Mouse (Mus musculus) macrophage (primary cell): Measurements from ENCODE around the gene Samt3. TPM values are rescaled to one million over a fixed set of nuclear protein-coding genes. Genes with fewer than 3 reads are reported as not detected.

Source experiments
- H3K27ac ChIP-seq: fragments of 350-480 bp; formaldehyde crosslinking; 2 replicates; pipeline ENCODE4 v1.9.0; 2021
- H3K36me3 ChIP-seq: fragments of 350-480 bp; formaldehyde crosslinking; 2 replicates; pipeline ENCODE4 v1.9.0; 2021; ENCODE audit errors: inconsistent target
- H3K4me3 ChIP-seq: fragments of 350-480 bp; formaldehyde crosslinking; 2 replicates; pipeline ENCODE4 v1.9.0; 2021; ENCODE audit errors: inconsistent target
- H3K79me2 ChIP-seq: fragments of 350-480 bp; formaldehyde crosslinking; 2 replicates; pipeline ENCODE4 v1.9.0; 2021; ENCODE audit errors: inconsistent target
- WGBS: methylation state at CpG from one replicate; pipeline ENCODE4 v1.1.7; 2026; ENCODE audit warnings: inconsistent platforms; ENCODE audit not compliant: missing documents; 5-methylcytosine and 5-hydroxymethylcytosine counted together
- polyA plus RNA-seq: library from polyadenylated mRNA; stranded (reverse); fragments of 250-400 nt; gene quantifications from 3 replicates; pipeline ENCODE4 v1.2.4, GENCODE M21; 2018; ENCODE audit warnings: inconsistent platforms
- total RNA-seq, 78 experiments: library from RNA; depleted of rRNA; stranded (reverse); fragments of 250-400 nt; gene quantifications; 1 replicate in 9 of 78; 2 replicates in 24 of 78; 3 replicates in 43 of 78; 4 replicates in 2 of 78; pipeline ENCODE4 v1.2.4; 2018; ENCODE audit warnings: inconsistent platforms in 56 of 78

The Samt3 gene
- total RNA-seq (2018; cell fraction: chromatin; rRNA removed): not detected
- total RNA-seq (2018; cell fraction: cytosol; rRNA removed): under 1 TPM in 1 of 26 experiments, not detected in 25; 0.16 TPM
- not detected for total RNA-seq (2018; cell fraction: nucleus; rRNA removed)
- not detected in 3 replicates for polyA plus RNA-seq

DNA sequence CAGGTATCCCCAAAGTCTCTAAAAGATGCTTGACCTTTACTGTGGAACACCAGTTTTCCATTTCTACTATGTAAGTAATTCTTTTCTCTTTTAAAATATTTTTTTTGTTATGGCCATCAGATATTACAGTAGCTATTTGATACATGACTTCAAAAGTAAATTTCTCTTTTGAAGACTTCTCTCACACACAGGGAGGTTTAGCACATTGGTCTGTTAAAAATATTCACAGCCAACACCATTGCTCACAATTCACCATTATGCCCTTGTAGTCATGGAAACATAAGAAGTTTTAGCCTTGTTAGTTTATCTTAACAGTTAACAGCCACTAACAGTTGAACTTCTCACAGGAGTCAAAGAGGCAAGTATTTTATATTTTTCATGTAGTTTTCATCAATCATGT lies at the start of gene Samt3:
Gene Samt3, plus strand, starts transcription at position 301 of the 400 bp plus-strand sequence.
- no peaks in the 10 kb centered on the region for H3K36me3 ChIP-seq
- H3K79me2 ChIP-seq: no peaks in the 10 kb centered on the region
- H3K4me3 ChIP-seq: no peak within 1 kb of the TSS
- no peak within 1 kb of the TSS for H3K27ac ChIP-seq

GRCm38 (mm10) chrX:86016591-86016990 lies 27.4 kb upstream of the Samt3 start:
- Histone ChIP-seq H3K27ac (no peak overlapping the region), H3K79me2 (no peaks in the 10 kb centered on the region), H3K4me3 (no peak overlapping the region), H3K36me3 (no peaks in the 10 kb centered on the region)
- 27% methylated on average over 1 of the region's 1 CpGs for WGBS

DNA sequence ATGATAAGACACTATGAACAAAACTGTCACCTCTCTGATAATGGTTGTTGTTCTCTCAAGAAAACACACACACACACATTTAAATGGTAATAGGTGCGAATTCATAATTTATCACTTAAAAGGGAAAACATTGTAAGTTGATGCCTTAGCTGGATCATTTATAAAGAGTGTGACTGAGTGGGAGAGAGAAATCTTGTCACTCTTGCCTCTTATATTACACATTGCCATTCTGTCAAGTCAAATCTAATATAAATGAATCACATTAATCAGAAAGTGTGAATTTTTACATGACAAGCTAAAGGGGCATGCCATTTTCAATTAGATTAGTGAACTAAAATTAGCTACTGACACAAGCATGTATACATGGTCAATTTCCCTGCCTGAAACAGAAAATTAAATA lies 44.7 kb downstream of the Samt3 start:
- Histone ChIP-seq H3K27ac (no peak overlapping the region), H3K36me3 (no peaks in the 10 kb centered on the region), H3K4me3 (no peak overlapping the region), H3K79me2 (no peaks in the 10 kb centered on the region)
- 80% methylated on average over 1 of the region's 1 CpGs for WGBS

Other genes with a start within 250 kb of the Samt3 start
- gene 5430427O19Rik, start 173.8 kb upstream of the Samt3 start, polyA plus RNA-seq: 9.2 to 17.1 TPM (median 15.3 TPM) in 3 replicates
- not detected in 3 replicates for gene Nr0b1, start 147.6 kb downstream of the Samt3 start, polyA plus RNA-seq